14 mouse cellular contexts compared by ENCODE assay signal in the genomic region with DNA sequence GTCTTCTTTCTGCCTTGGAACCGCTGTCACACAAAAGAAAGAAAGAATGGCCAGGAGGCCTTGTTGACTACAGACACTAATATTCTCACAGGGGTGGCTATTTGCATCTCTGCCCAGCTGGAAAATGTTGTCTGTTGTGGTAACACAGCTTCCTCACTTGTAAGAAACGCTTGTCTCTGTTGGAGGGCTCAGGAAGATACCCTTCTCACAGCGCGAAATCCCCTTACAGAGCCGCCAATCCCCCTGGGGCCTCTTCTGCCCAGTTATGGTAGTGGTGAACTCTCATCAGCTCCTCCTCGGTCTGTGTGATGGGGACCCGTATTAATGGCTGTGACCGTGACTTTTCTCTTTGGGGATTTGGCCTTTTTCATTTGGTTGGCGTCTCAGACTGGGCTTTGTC.
DNase-seq lines count a peak whose midpoint lies in the region; ATAC-seq and TF ChIP-seq lines count a peak whose summit lies in the region.
"Had no signal": no experiment of that assay in that cellular context is flagged by ENCODE, and none has a peak within 500 bp of the region (broad histone marks: within the 10 kb centered on the region; RNA-seq: fewer than 3 reads in every experiment).

No protein-coding gene starts in this region.

- intact Hi-C loops in heart, postnatal 25 days (cut with DNase I) = no loop called here

- no peak for TF ChIP-seq POLR2A in testis, adult 2 months (IDR thresholded peaks at IDR 0.05; ENCODE audit: control insufficient read depth, low read depth, low read length)
- no peak for TF ChIP-seq POLR2A in thymus, adult 2 months (IDR thresholded peaks at IDR 0.05; ENCODE audit: control insufficient read depth, extremely low read depth, insufficient read depth, low read length, poor library complexity)

- ATAC-seq in hindbrain, postnatal 0 days = 0 out of 2 replicates have a peak, but pooled peaks have one; percentile 40
- peak; percentile 44; the same call in 1 of the 2 replicates for ATAC-seq in midbrain, postnatal 0 days (ENCODE audit: low FRiP score)
- ATAC-seq: intestine, postnatal 0 days had no signal

- no peak overlapping the region for H3K9ac ChIP-seq in hindbrain, postnatal 0 days (replicated peaks; ENCODE audit: low read length)
- no peak overlapping the region for H3K9ac ChIP-seq in midbrain, postnatal 0 days (replicated peaks; ENCODE audit: low read length, poor library complexity, severe bottlenecking)
- H3K9ac ChIP-seq: liver, embryonic 14.5 days; stomach, embryonic 15.5 days had no signal

- TF ChIP-seq CTCF in testis, adult 2 months (IDR thresholded peaks at IDR 0.05; ENCODE audit: control insufficient read depth, insufficient read depth, insufficient replicate concordance, low read depth, low read length) = no peak
- TF ChIP-seq CTCF in hindbrain, postnatal 0 days (IDR thresholded peaks at IDR 0.05; ENCODE audit: low read depth) = no peak
- no peak for TF ChIP-seq CTCF in midbrain, postnatal 0 days (IDR thresholded peaks at IDR 0.05)
- TF ChIP-seq CTCF in thymus, adult 2 months (IDR thresholded peaks at IDR 0.05; ENCODE audit: borderline replicate concordance, control insufficient read depth, extremely low read depth, insufficient read depth, low read length, poor library complexity) = no peak

- H3K36me3 ChIP-seq in testis, adult 2 months (ENCODE audit: control insufficient read depth, insufficient read depth, low read length) = no peaks in the 10 kb centered on the region
- no peaks in the 10 kb centered on the region for H3K36me3 ChIP-seq in hindbrain, postnatal 0 days (ENCODE audit: insufficient read depth, low read length)
- no peaks in the 10 kb centered on the region for H3K36me3 ChIP-seq in midbrain, postnatal 0 days (ENCODE audit: insufficient read depth, low read length)
- H3K36me3 ChIP-seq in thymus, adult 2 months (ENCODE audit: control insufficient read depth, insufficient read depth, low read length) = no peaks in the 10 kb centered on the region
- H3K36me3 ChIP-seq: stomach, embryonic 15.5 days had no signal

- WGBS in hindbrain, postnatal 0 days = 19% methylated on average over 9 of the region's 9 CpGs
- WGBS in midbrain, postnatal 0 days = 32% methylated on average over 9 of the region's 9 CpGs
- WGBS in thymus, adult 2 months = 90% methylated on average over 9 of the region's 9 CpGs

- no peaks in the 10 kb centered on the region for H3K9me3 ChIP-seq in hindbrain, postnatal 0 days (ENCODE audit: low read length)
- no peaks in the 10 kb centered on the region for H3K9me3 ChIP-seq in midbrain, postnatal 0 days (ENCODE audit: low read length)
- H3K9me3 ChIP-seq: stomach, embryonic 15.5 days had no signal

- H3K27ac ChIP-seq in testis, adult 2 months (ENCODE audit: control insufficient read depth, insufficient read depth, low read depth, low read length) = no peak overlapping the region
- H3K27ac ChIP-seq in hindbrain, postnatal 0 days = no peak overlapping the region
- H3K27ac ChIP-seq in midbrain, postnatal 0 days (ENCODE audit: low read depth, low read length) = no peak overlapping the region
- H3K27ac ChIP-seq in thymus, adult 2 months (ENCODE audit: control insufficient read depth, insufficient read depth, low read length) = no peak overlapping the region
- H3K27ac ChIP-seq: liver, embryonic 14.5 days; stomach, embryonic 15.5 days had no signal

- H3K27me3 ChIP-seq in testis, adult 2 months (ENCODE audit: control insufficient read depth, insufficient read depth, low read length) = no peaks in the 10 kb centered on the region
- no peaks in the 10 kb centered on the region for H3K27me3 ChIP-seq in hindbrain, postnatal 0 days (ENCODE audit: insufficient read depth, low read length)
- H3K27me3 ChIP-seq in midbrain, postnatal 0 days (ENCODE audit: insufficient read depth, low read length) = no peaks in the 10 kb centered on the region
- H3K27me3 ChIP-seq in thymus, adult 2 months (ENCODE audit: control insufficient read depth, insufficient read depth, low read length) = no peaks in the 10 kb centered on the region
- H3K27me3 ChIP-seq: stomach, embryonic 15.5 days had no signal

- peak overlapping the region; percentile 56 for H3K4me3 ChIP-seq in testis, adult 2 months (ENCODE audit: control insufficient read depth, low read depth, low read length)
- H3K4me3 ChIP-seq in hindbrain, postnatal 0 days (ENCODE audit: low read length) = no peak overlapping the region
- H3K4me3 ChIP-seq in midbrain, postnatal 0 days (ENCODE audit: low read depth, low read length) = no peak overlapping the region
- H3K4me3 ChIP-seq in thymus, adult 2 months (ENCODE audit: control insufficient read depth, insufficient read depth, low read length) = no peak overlapping the region
- H3K4me3 ChIP-seq: stomach, embryonic 15.5 days had no signal

- no peaks in the 10 kb centered on the region; the same call in 1 of the 2 replicates for H3K4me1 ChIP-seq in testis, adult 2 months (ENCODE audit: control insufficient read depth, insufficient read depth, low read length)
- no peaks in the 10 kb centered on the region for H3K4me1 ChIP-seq in hindbrain, postnatal 0 days (ENCODE audit: insufficient read depth, low read length)
- H3K4me1 ChIP-seq in midbrain, postnatal 0 days (ENCODE audit: insufficient read depth, low read length) = peaks cover 6% of the 10 kb centered on the region; the same call in 1 of the 2 replicates
- no peaks in the 10 kb centered on the region for H3K4me1 ChIP-seq in thymus, adult 2 months (replicated peaks; ENCODE audit: control insufficient read depth, insufficient read depth, low read length)
- H3K4me1 ChIP-seq: stomach, embryonic 15.5 days had no signal

- no peak for DNase-seq in testis, postnatal 10 days (ENCODE audit: low spot score)
- DNase-seq in hindbrain, postnatal 0 days (ENCODE audit: low spot score) = no peak
- DNase-seq in midbrain, postnatal 0 days (ENCODE audit: low spot score) = no peak
- DNase-seq in spleen, postnatal 14 days (ENCODE audit: low spot score in 2 of 2) = no peak
- no peak for DNase-seq in heart, postnatal 25 days (ENCODE audit: low spot score)
- DNase-seq in thymus, adult 2 months = no peak
- DNase-seq: adrenal gland, postnatal 36 days; heart, postnatal 14 days; kidney, postnatal 14 days; lung, postnatal 14 days had no signal

- H3K4me2 ChIP-seq in hindbrain, postnatal 0 days (ENCODE audit: low read depth, low read length) = no peak overlapping the region
- H3K4me2 ChIP-seq in midbrain, postnatal 0 days (ENCODE audit: low read depth, low read length, poor library complexity, severe bottlenecking) = no peak overlapping the region
- H3K4me2 ChIP-seq: stomach, embryonic 15.5 days had no signal
